Mouse (Mus musculus) liver, adult 2 months (tissue): ENCODE measurements around the gene Ldlrap1. TPM values are rescaled to one million over a fixed set of nuclear protein-coding genes. Genes with fewer than 3 reads are reported as not detected.

Experiments used
- DNase-seq: peaks from one replicate; pipeline ENCODE4 v3.0.0-alpha.2; 2011; ENCODE audit warnings: low read depth, low spot score; ENCODE audit errors: extremely low read depth
- H3K27ac ChIP-seq: fragments of 200-500 bp; replicated peaks from 2 replicates; pipeline ENCODE4 v1.5.1; 2012; ENCODE audit warnings: low read depth, mild to moderate bottlenecking, control low read depth, inconsistent platforms, low read length; ENCODE audit not compliant: insufficient read depth
- H3K27me3 ChIP-seq: fragments of 200-500 bp; 2 replicates; pipeline ENCODE4 v1.6.1; 2012; ENCODE audit warnings: mild to moderate bottlenecking, moderate library complexity, low read length, inconsistent platforms; ENCODE audit not compliant: control insufficient read depth, insufficient read depth
- H3K36me3 ChIP-seq: fragments of 200-500 bp; 2 replicates; pipeline ENCODE4 v1.6.1; 2012; ENCODE audit warnings: low read length, inconsistent platforms; ENCODE audit not compliant: control insufficient read depth, insufficient read depth
- H3K4me1 ChIP-seq: fragments of 200-500 bp; 2 replicates; pipeline ENCODE4 v1.6.1; 2011; ENCODE audit warnings: low read length; ENCODE audit not compliant: control insufficient read depth, insufficient read depth
- H3K4me3 ChIP-seq: fragments of 200-500 bp; 2 replicates; pipeline ENCODE4 v1.5.1; 2011; ENCODE audit warnings: low read depth, mild to moderate bottlenecking, control low read depth, low read length, moderate library complexity; ENCODE audit not compliant: insufficient read depth
- H3K79me2 ChIP-seq: fragments of 200-500 bp; 2 replicates; pipeline ENCODE4 v1.6.1; 2012; ENCODE audit warnings: inconsistent platforms, mild to moderate bottlenecking, low read length, moderate library complexity; ENCODE audit not compliant: control insufficient read depth, insufficient read depth
- H3K9ac ChIP-seq: fragments of 200-500 bp; 2 replicates; pipeline ENCODE4 v1.6.1; 2012; ENCODE audit warnings: low read depth, mild to moderate bottlenecking, control low read depth, inconsistent platforms, low read length
- CTCF ChIP-seq: fragments of 200-500 bp; IDR thresholded peaks from 2 replicates; pipeline ENCODE4 v1.5.1; 2011; ENCODE audit warnings: low read depth, low read length, control low read depth
- POLR2A ChIP-seq: fragments of 200-500 bp; IDR thresholded peaks from 2 replicates; pipeline ENCODE4 v1.6.1; 2011; ENCODE audit warnings: low read length, control low read depth; ENCODE audit not compliant: insufficient read depth; ENCODE audit errors: extremely low read depth
- WGBS: fragments of 180-500 bp; shearing (Covaris S2); methylation state at CpG from one replicate; pipeline ENCODE4 v1.1.7; 2018; 5-methylcytosine and 5-hydroxymethylcytosine counted together
- polyA plus RNA-seq: library from polyadenylated mRNA; depleted of rRNA; stranded (reverse); fragments of >200 nt; gene quantifications from 2 replicates; pipeline ENCODE4 v1.2.3, GENCODE M21; 2012
- total RNA-seq: library from RNA; depleted of rRNA; stranded (reverse); fragments of >200 nt; gene quantifications from 2 replicates; pipeline ENCODE4 v1.2.3, GENCODE M21; 2014

The Ldlrap1 gene
- total and polyA plus RNA-seq, 2 experiments, result 6.5 to 19.8 TPM

- Histone ChIP-seq H3K27me3 (no peaks in the 10 kb centered on the region), H3K79me2 (no peaks in the 10 kb centered on the region), H3K36me3 (no peaks in the 10 kb centered on the region), H3K27ac (no peak overlapping the region), H3K9ac (no peak overlapping the region), H3K4me3 (no peak overlapping the region), H3K4me1 (peaks cover 5% of the 10 kb centered on the region; the same call in 1 of the 2 replicates)
- WGBS, result 79% methylated on average over 13 of the region's 13 CpGs
- TF ChIP-seq POLR2A (no peak), CTCF (no peak)
- DNase-seq, result no peak
Measured at GRCm38 (mm10) chr4:134725735-134726345, 42.0 kb downstream of the Ldlrap1 start.

GRCm38 (mm10) chr4:134724974-134725373 is 42.9 kb downstream of the Ldlrap1 start:
- WGBS, result 50% methylated on average over 4 of the region's 4 CpGs
- H3K79me2 ChIP-seq, result no peaks in the 10 kb centered on the region
- no peak for DNase-seq
- no peak overlapping the region for H3K4me3 ChIP-seq
- H3K36me3 ChIP-seq, result no peaks in the 10 kb centered on the region
- H3K9ac ChIP-seq, result no peak overlapping the region
- peaks cover 5% of the 10 kb centered on the region; the same call in 1 of the 2 replicates for H3K4me1 ChIP-seq
- no peak for TF ChIP-seq POLR2A
- no peak for TF ChIP-seq CTCF
- no peaks in the 10 kb centered on the region for H3K27me3 ChIP-seq
- H3K27ac ChIP-seq, result no peak overlapping the region

- TF ChIP-seq POLR2A (no peak), CTCF (no peak)
- WGBS, result 67% methylated on average over 3 of the region's 3 CpGs
- no peak overlapping the region for H3K4me3 ChIP-seq
- DNase-seq, result no peak
- peaks cover 5% of the 10 kb centered on the region; the same call in 1 of the 2 replicates for H3K4me1 ChIP-seq
- H3K79me2 ChIP-seq, result no peaks in the 10 kb centered on the region
- H3K36me3 ChIP-seq, result no peaks in the 10 kb centered on the region
- H3K9ac ChIP-seq, result no peak overlapping the region
- H3K27me3 ChIP-seq, result no peaks in the 10 kb centered on the region
- no peak overlapping the region for H3K27ac ChIP-seq
Measured at GRCm38 (mm10) chr4:134723251-134723650, 44.6 kb downstream of the Ldlrap1 start.

- Histone ChIP-seq H3K27me3 (no peaks in the 10 kb centered on the region), H3K79me2 (no peaks in the 10 kb centered on the region), H3K36me3 (no peaks in the 10 kb centered on the region), H3K27ac (no peak overlapping the region), H3K9ac (no peak overlapping the region), H3K4me1 (no peaks in the 10 kb centered on the region), H3K4me3 (no peak overlapping the region)
- 92% methylated on average over 6 of the region's 6 CpGs for WGBS
- DNase-seq, result no peak
- no peak for TF ChIP-seq POLR2A
Measured at GRCm38 (mm10) chr4:134721076-134721475, 46.7 kb downstream of the Ldlrap1 start.

- no peaks in the 10 kb centered on the region for H3K36me3 ChIP-seq
- TF ChIP-seq POLR2A (no peak), CTCF (no peak)
- no peak overlapping the region for H3K9ac ChIP-seq
- H3K27me3 ChIP-seq, result no peaks in the 10 kb centered on the region
- no peak for DNase-seq
- no peak overlapping the region for H3K4me3 ChIP-seq
- no peak overlapping the region for H3K27ac ChIP-seq
- 78% methylated on average over 3 of the region's 3 CpGs for WGBS
- H3K4me1 ChIP-seq, result no peaks in the 10 kb centered on the region
- H3K79me2 ChIP-seq, result no peaks in the 10 kb centered on the region
Measured at GRCm38 (mm10) chr4:134720371-134720770, 47.5 kb downstream of the Ldlrap1 start.

- Histone ChIP-seq H3K4me1 (no peaks in the 10 kb centered on the region), H3K9ac (no peak overlapping the region), H3K27ac (no peak overlapping the region), H3K36me3 (no peaks in the 10 kb centered on the region), H3K27me3 (no peaks in the 10 kb centered on the region), H3K4me3 (no peak overlapping the region), H3K79me2 (no peaks in the 10 kb centered on the region)
- DNase-seq, result no peak
- TF ChIP-seq CTCF (no peak), POLR2A (no peak)
- 81% methylated on average over 8 of the region's 8 CpGs for WGBS
Measured at GRCm38 (mm10) chr4:134719489-134719888, 48.3 kb downstream of the Ldlrap1 start.
